Mouse (Mus musculus) T-helper 2 cell (primary cell): ENCODE data around the gene Emc6.

Experiments
- in situ Hi-C: fragments of 300-600 bp; cut with MboI, MseI; formaldehyde crosslinking; loops from one replicate; pipeline ENCODE4 v1.15.1; 2025; ENCODE audit warnings: high pct_unique_total_duplicates

The Emc6 gene

GRCm38 (mm10) chr11:73176608-73177508 is at the start of gene Emc6, which contains the start of gene Tax1bp3:
Gene Emc6, minus strand, starts transcription at chr11:73177037.
Gene Tax1bp3, plus strand, starts transcription at chr11:73177083.
- in situ Hi-C loops: loop anchor here (5.0 kb wide), 1 partner anchor 40 kb away; the partner anchor contains the start of gene Haspin

- in situ Hi-C loops: no loop called here
These were observed 49.0 kb upstream of the Emc6 start for GRCm38 (mm10) chr11:73225856-73226255.

GRCm38 (mm10) chr11:73223966-73224365 is 47.1 kb upstream of the Emc6 start:
- in situ Hi-C loops: no loop called here

GRCm38 (mm10) chr11:73222846-73223245 is 46.0 kb upstream of the Emc6 start:
- in situ Hi-C loops: no loop called here

- in situ Hi-C loops: no loop called here
These were observed 43.8 kb upstream of the Emc6 start for GRCm38 (mm10) chr11:73220651-73221050.

GRCm38 (mm10) chr11:73219671-73220070 is 42.8 kb upstream of the Emc6 start:
- in situ Hi-C loops: no loop called here

GRCm38 (mm10) chr11:73213956-73214355 is 37.1 kb upstream of the Emc6 start:
- in situ Hi-C loops: no loop called here

- in situ Hi-C loops: no loop called here
These were observed 30.8 kb upstream of the Emc6 start for GRCm38 (mm10) chr11:73207621-73208020.

- in situ Hi-C loops: no loop called here
These were observed 28.4 kb upstream of the Emc6 start for GRCm38 (mm10) chr11:73205194-73205593.

- in situ Hi-C loops: no loop called here
These were observed 27.1 kb upstream of the Emc6 start for GRCm38 (mm10) chr11:73203895-73204294.

GRCm38 (mm10) chr11:73201597-73201996 is 24.8 kb upstream of the Emc6 start:
- in situ Hi-C loops: no loop called here

- in situ Hi-C loops: no loop called here
These were observed 24.2 kb upstream of the Emc6 start for GRCm38 (mm10) chr11:73201021-73201420.

- in situ Hi-C loops: no loop called here
These were observed 23.0 kb upstream of the Emc6 start for GRCm38 (mm10) chr11:73199879-73200278.

- in situ Hi-C loops: no loop called here
These were observed 22.4 kb upstream of the Emc6 start, which contains the start of gene Shpk for GRCm38 (mm10) chr11:73199230-73199712. Gene Shpk, plus strand, starts transcription at chr11:73199460.

GRCm38 (mm10) chr11:73198603-73199229 is 21.9 kb upstream of the Emc6 start, which contains the start of gene Ctns:
Gene Ctns, minus strand, starts transcription at chr11:73199042.
- in situ Hi-C loops: no loop called here

- in situ Hi-C loops: no loop called here
These were observed 21.4 kb upstream of the Emc6 start for GRCm38 (mm10) chr11:73198190-73198589.

GRCm38 (mm10) chr11:73194444-73194843 is 17.6 kb upstream of the Emc6 start:
- in situ Hi-C loops: no loop called here

GRCm38 (mm10) chr11:73193047-73193446 is 16.2 kb upstream of the Emc6 start:
- in situ Hi-C loops: no loop called here

GRCm38 (mm10) chr11:73187231-73187630 is 10.4 kb upstream of the Emc6 start:
- in situ Hi-C loops: no loop called here

- in situ Hi-C loops: no loop called here
These were observed 9.2 kb upstream of the Emc6 start for GRCm38 (mm10) chr11:73185872-73186615.

- in situ Hi-C loops: loop anchor here (5.0 kb wide), 1 partner anchor 41 kb away; the partner anchor contains the start of gene Haspin
These were observed 1.1 kb upstream of the Emc6 start for GRCm38 (mm10) chr11:73177895-73178294.

GRCm38 (mm10) chr11:73177509-73177875 is 655 bp upstream of the Emc6 start:
- in situ Hi-C loops: loop anchor here (5.0 kb wide), 1 partner anchor 40 kb away; the partner anchor contains the start of gene Haspin
